Mouse (Mus musculus): ENCODE measurements around the gene Dcaf1.

Gene Dcaf1

DNA sequence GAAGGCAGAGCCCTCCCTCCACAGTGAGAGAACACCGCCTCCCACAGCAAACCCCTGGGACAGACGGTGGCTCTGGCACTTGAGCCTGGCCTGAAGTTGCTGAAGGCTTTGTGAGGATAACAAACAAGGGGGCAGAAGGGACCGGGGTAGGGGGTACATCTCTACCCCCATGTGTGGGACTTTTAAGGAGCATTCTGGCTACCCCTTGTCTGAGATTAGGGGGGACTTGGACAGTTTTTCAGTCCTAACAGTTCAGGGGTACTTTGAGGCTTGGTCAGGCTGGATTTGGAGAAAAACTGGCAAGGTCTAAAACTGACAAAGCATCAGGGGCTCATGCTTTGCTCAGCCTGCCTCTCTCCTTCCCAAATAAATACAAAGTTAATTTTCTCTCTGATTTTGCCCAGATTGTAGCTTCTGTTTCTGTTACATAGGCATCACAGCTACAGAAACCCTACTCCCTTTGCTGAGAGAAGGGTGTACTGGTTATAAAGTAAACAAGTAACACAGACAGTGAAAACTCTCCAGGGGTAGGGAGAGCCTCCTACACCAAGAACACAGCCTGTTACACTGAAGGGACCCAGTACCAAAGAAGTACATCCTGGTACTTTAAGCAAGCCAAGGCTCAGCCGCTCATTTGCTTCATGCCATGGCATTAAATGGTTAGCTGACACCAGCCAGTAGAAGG lies 59.5 kb downstream of the Dcaf1 start:
- DNase-seq: no peak

GRCm38 (mm10) chr9:106882176-106882575 lies 60.5 kb downstream of the Dcaf1 start:
- DNase-seq: no peak

DNA sequence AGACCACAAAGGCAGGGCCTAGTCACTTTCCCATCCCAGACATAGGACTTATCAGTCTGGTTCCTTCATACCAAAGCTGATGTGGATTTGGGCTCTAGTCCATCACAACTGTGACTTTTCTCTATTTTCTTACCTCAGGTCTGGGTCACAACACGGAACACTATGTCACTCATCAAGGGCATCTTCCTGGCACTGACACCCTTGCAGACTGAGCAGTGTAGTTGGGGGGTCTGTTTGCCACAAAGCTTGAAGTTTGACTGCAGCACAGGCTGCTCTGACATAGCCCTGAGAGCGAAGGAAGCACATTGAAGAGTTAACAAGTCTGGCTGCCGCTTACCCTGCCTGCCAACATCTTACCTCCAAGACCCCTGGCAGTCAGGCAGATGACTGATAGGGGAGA lies 61.4 kb downstream of the Dcaf1 start:
- no peak for DNase-seq

- DNase-seq: no peak
These were observed 62.6 kb downstream of the Dcaf1 start for GRCm38 (mm10) chr9:106884306-106884705.

DNA sequence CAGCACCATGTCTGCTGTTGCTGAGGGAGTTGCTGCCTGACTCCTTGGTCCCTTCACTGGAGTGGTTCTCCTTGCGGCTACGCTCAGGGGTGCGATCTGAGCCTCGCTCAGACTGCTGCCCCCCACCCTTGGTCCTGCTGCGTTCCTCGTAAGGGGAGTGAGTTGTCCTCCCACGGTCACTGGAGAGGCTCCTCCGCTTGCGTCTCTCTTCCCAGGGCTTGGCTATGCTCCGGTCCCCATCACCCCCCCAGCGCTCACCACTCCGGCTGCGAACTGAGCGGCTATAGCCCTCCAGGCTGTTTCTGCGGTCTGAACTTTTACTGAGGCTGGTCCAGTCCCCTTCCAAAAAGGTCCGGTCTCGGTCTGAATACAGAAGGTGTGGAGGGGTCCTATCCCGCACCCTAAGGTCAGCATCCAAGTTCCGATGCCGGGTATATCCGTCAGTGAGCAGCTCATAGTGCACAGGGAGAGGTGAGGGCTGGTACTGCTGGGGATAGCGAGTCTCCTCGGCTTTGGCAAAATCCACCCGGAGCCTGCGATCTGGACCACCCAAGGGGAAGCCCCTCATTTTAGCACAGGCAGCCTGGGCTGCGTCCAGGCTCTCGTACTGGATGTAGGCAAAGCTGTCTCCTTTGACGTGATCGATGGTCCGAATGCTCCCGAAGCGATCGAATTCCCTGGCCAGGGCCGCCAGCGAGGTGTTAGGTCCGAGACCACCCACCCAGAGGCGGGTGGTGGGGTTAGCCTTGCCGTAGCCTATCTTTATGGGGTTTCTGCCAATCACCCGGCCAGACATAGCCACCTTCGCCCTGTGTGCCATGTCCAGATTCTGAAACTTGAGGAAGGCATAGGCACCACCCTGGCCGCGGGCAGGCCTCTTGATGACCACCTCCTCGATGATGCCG lies 63.6 kb downstream of the Dcaf1 start:
- no peak for DNase-seq

DNA sequence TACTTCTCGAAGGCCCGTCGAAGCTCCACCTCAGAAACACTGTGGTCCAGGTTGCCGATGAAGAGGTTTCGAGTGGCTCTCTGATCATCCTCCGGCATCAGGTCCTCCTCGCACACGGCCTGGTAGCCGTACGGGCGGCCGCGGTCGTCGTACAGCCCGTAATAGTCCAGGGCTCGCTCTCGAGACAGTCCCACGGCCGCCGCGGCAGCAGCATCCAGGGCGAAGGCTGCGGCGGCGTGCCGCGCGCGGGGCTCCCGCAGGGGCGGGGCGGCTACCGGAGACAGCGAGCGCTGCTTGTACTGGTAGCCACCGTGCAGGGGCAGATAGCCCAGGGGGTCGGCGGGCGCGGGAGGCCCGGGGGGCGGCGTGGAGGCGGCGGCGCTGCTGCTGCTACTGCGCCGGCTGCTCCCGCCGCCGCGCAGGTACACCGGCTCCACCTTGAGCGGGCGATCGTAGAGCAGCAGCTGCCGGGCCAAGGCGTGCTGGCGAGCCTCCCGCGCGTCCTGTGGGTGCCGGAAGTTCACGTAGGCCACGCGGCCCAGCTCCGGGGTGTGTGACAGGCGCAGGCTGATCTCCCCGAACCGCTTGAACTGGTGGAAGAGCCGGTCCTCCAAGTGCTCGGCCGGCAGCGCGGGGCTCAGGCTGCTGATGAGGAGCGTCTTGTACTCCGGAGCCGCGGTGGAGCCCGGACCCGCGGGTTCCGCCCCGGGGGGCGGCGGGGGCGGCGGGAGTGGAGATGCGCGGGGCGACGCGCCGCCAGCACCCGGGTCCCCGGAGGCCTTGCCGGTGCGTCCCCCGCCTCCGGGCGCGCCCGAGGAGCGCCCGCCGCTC lies 64.4 kb downstream of the Dcaf1 start:
- peak; percentile 45 to 58 for DNase-seq

DNA sequence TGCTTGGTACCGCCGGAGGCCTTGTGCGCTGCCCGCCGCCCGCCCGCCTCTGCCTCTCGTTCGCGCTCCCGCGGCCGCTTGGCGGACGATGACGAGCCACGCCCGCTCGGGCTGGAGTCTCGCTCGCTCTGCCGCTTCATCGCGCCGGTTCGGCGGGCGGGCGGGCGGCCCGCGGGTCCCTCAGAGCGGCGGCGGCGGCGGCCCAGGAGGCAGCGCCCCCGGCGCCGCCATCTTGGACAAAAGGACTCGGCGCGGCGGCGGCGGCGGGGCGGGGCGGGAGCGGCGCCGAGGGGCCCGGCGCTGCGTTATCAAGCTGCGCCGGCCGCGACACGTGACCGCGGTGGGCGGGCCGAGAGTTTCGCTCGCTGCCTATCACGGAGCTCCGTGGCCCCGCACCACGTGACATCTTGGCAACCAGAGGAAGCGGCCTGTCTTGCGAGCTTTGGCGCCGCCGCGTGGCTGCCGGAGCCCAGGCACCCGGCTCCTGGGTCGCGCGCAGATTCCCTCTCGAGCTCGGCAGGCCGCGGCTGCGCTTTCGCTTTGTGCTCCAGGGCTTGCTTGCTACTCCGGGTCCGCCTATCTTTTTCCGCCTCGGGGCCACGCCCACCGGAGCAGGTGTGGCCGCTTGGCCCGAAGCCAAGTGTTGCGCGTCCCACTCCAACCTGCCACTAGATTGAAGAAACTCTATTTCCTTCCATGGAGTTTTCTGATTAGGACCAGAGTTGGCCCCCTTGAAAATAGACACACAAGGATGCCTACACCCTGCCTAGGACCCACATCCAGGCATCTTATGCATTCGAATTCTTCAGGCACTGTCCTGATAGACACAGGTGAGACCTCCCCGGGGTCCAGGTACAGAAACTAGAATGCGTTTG lies 65.4 kb downstream of the Dcaf1 start, which contains the start of gene Rbm15b:
TSS of gene Rbm15b (minus strand) at position 601 of the 875 bp plus-strand sequence.
- DNase-seq: peak; percentile 98

- DNase-seq: no peak
These were observed 66.7 kb downstream of the Dcaf1 start for GRCm38 (mm10) chr9:106888346-106888745.

DNA sequence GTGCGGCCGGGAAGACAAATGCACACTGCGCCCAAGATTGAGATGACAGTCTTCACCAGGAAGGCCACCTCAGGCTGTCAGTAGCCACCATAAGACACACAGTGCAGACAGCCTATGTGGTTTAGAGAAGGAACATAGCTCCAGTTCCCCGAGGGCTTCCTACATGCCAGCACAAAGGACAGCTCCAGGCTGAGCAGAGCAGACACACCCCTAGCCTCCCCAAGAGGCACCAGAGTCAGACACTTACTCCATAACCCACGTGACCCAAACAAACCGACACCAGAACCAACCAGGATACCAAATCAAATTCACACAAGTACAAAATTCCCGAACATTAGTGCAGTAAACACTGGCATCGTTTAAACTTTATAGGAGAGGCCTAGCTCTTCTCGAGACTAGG lies 67.6 kb downstream of the Dcaf1 start:
- no peak for DNase-seq

GRCm38 (mm10) chr9:106890496-106891240 lies 69.0 kb downstream of the Dcaf1 start:
- DNase-seq: no peak

GRCm38 (mm10) chr9:106891341-106891741 lies 69.7 kb downstream of the Dcaf1 start:
- DNase-seq: no peak

GRCm38 (mm10) chr9:106891829-106892551 lies 70.3 kb downstream of the Dcaf1 start, which contains the start of gene Manf:
Gene Manf (minus strand): TSS chr9:106891979.
- DNase-seq: peak; percentile 99

DNA sequence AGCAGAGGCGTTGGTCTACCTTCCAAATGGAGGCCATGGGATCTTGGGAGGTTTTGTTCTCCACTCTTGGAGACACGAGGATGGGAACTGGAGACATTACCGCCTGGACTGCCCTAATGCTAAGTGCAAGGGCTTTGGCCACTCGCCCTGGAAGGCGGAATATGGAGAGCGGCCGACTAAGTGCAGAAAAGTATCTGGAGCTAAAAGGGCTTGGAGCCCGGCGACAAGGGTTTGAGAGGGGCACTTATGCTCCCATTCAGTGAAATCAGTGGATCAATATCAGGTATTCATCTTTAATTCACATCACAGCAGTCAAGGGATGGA lies 70.8 kb downstream of the Dcaf1 start:
- no peak for DNase-seq

DNA sequence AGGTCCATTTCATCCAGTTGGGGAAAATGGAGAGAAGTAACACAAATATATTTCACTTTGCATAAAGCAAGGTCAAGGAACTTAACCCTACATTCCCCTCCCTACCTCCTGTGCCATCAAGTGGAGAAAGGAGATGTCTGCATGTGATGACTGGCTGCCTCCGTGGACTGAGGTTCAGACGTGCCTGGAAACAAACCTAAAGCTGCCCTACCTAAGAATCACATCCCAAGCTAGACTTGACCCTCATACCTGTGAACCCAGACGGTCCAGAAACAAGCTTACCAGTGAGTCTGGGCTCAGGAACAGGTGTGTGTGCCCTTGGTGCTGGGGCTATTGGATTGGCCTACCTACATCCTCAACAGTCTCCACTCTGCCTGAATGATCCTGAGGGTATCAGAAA lies 71.7 kb downstream of the Dcaf1 start:
- no peak for DNase-seq

GRCm38 (mm10) chr9:106898901-106899300 lies 77.2 kb downstream of the Dcaf1 start:
- DNase-seq: no peak

- DNase-seq: no peak
These were observed 79.9 kb downstream of the Dcaf1 start for GRCm38 (mm10) chr9:106901596-106901995.

DNA sequence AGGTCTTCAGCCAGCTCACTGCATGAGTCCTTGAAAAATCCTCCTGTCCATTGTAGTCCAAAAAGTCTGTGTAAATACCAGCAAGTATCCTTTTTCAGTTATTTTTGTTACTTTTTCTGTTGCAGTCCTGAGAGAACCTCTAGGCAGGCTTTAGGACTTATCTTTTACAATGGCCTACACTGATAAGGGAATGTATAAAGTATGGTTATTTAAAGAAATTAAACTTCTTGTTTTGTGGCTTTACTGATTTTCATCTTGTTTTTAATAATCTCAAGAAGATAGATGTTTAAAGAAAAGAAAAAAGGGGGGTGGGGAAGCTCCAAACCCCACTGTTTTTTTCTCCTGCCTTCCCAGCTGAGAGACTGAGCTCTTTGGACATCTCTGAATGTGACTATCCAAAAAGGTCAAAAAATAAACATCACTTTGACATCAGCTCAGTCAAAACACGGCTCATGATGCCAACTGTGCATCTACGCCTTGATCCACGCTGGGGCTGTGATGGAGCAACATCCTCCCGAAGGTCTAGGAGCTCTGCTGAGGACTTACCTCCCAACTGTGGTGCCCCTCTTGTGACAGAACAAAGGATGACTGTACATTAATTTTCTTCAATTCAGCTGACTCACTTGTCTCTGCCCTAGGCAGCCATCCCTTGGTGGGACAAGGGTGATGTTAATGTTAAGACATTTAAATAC lies 81.6 kb downstream of the Dcaf1 start:
- no peak for DNase-seq

GRCm38 (mm10) chr9:106903791-106904134 lies 82.1 kb downstream of the Dcaf1 start:
- DNase-seq: peak in 1 of 2 experiments; percentile 56

DNA sequence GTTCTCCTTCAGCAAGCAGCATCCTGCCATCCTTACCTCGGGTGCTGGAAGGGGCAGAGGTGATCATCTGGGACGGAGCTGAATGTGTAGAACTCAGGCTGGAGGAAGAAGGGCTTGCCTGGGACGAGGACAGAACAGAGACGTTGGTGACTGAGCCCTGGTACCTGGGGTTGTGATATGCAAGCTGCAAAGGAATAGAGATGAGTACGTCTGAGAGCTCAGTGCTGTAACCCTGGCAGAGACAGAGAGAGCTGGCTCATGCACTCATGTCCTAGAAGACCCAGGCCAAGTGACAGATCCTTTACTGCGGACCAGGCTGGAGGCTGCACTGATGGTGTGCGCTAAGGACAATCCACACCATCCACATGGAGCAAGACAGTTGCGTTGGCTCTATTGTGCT lies 84.9 kb downstream of the Dcaf1 start:
- DNase-seq: no peak

- no peak for DNase-seq
These were observed 86.5 kb downstream of the Dcaf1 start for GRCm38 (mm10) chr9:106908174-106908573.
